Mouse (Mus musculus): ENCODE measurements around the gene Atp6v1f.

Atp6v1f gene

GRCm38 (mm10) chr6:29467583-29468354 lies at the start of gene Atp6v1f:
Gene Atp6v1f, plus strand, starts transcription at chr6:29467718.
- peak; percentile 97 for DNase-seq

GRCm38 (mm10) chr6:29420596-29420995 lies 46.9 kb upstream of the Atp6v1f start:
- DNase-seq: no peak

- DNase-seq: no peak
Measured at GRCm38 (mm10) chr6:29425118-29425517, 42.4 kb upstream of the Atp6v1f start.

- no peak for DNase-seq
Measured at GRCm38 (mm10) chr6:29426331-29426730, 41.2 kb upstream of the Atp6v1f start.

GRCm38 (mm10) chr6:29428171-29428570 lies 39.3 kb upstream of the Atp6v1f start:
- no peak for DNase-seq

GRCm38 (mm10) chr6:29430681-29431420 lies 36.7 kb upstream of the Atp6v1f start:
- no peak for DNase-seq

- DNase-seq: no peak
Measured at GRCm38 (mm10) chr6:29431473-29431872, 36.0 kb upstream of the Atp6v1f start.

GRCm38 (mm10) chr6:29432156-29432555 lies 35.4 kb upstream of the Atp6v1f start:
- no peak for DNase-seq

GRCm38 (mm10) chr6:29432676-29433037 lies 34.9 kb upstream of the Atp6v1f start:
- DNase-seq: no peak

- DNase-seq: peak; percentile 74
Measured at GRCm38 (mm10) chr6:29433038-29433803, 34.3 kb upstream of the Atp6v1f start, which contains the start of gene Flnc. Gene Flnc, plus strand, starts transcription at chr6:29433256.

- DNase-seq: peak; percentile 43
Measured at GRCm38 (mm10) chr6:29433804-29434795, 33.4 kb upstream of the Atp6v1f start.

- DNase-seq: peak; percentile 61
Measured at GRCm38 (mm10) chr6:29434911-29435691, 32.4 kb upstream of the Atp6v1f start.

GRCm38 (mm10) chr6:29435940-29436451 lies 31.5 kb upstream of the Atp6v1f start:
- DNase-seq: peak; percentile 47

GRCm38 (mm10) chr6:29436461-29436934 lies 31.0 kb upstream of the Atp6v1f start:
- peak; percentile 57 for DNase-seq

- DNase-seq: no peak
Measured at GRCm38 (mm10) chr6:29439251-29439650, 28.3 kb upstream of the Atp6v1f start.

GRCm38 (mm10) chr6:29439789-29440188 lies 27.7 kb upstream of the Atp6v1f start:
- DNase-seq: no peak

GRCm38 (mm10) chr6:29444773-29445172 lies 22.7 kb upstream of the Atp6v1f start:
- DNase-seq: peak; percentile 65

GRCm38 (mm10) chr6:29445354-29445753 lies 22.2 kb upstream of the Atp6v1f start:
- no peak for DNase-seq

- no peak for DNase-seq
Measured at GRCm38 (mm10) chr6:29449858-29450257, 17.7 kb upstream of the Atp6v1f start.

GRCm38 (mm10) chr6:29450667-29451066 lies 16.9 kb upstream of the Atp6v1f start:
- no peak for DNase-seq

GRCm38 (mm10) chr6:29461502-29461901 lies 6.0 kb upstream of the Atp6v1f start:
- no peak for DNase-seq
